Mouse (Mus musculus) fibroblast of lung, adult 2 months (primary cell): ENCODE results near the gene Nox1.
A peak's percentile ranks its signal among the peaks of the same experiment; 100 is the strongest.
"Not testable (repeated sequence)": the region's sequence is repeated elsewhere in the genome, so short reads cannot be mapped to it uniquely, and the experiment has no call there.

ENCODE experiments used
- DNase-seq: peaks from one replicate; pipeline ENCODE4 v3.0.0-alpha.2; 2011; ENCODE audit warnings: low read depth

Gene Nox1

GRCm38 (mm10) chrX:134221856-134222255, at the start of gene Nox1:
Nox1 (minus strand) TSS chrX:134221956.
- no peak for DNase-seq

GRCm38 (mm10) chrX:134262129-134262528, 40.4 kb upstream of the Nox1 start:
- no peak for DNase-seq

GRCm38 (mm10) chrX:134261191-134261590, 39.4 kb upstream of the Nox1 start:
- no peak for DNase-seq

GRCm38 (mm10) chrX:134248202-134248601, 26.4 kb upstream of the Nox1 start:
- DNase-seq = no peak

- DNase-seq = no peak
These were observed 24.2 kb upstream of the Nox1 start for GRCm38 (mm10) chrX:134245946-134246345.

- DNase-seq = no peak
These were observed 16.5 kb upstream of the Nox1 start for GRCm38 (mm10) chrX:134238266-134238665.

- no peak for DNase-seq
These were observed 11.3 kb upstream of the Nox1 start for GRCm38 (mm10) chrX:134233048-134233447.

- no peak for DNase-seq
These were observed 1.1 kb downstream of the Nox1 start for GRCm38 (mm10) chrX:134220618-134221017.

- DNase-seq = no peak
These were observed 3.6 kb downstream of the Nox1 start for GRCm38 (mm10) chrX:134218161-134218560.

GRCm38 (mm10) chrX:134211151-134211642, 10.6 kb downstream of the Nox1 start:
- DNase-seq = no peak

- no peak for DNase-seq
These were observed 13.3 kb downstream of the Nox1 start for GRCm38 (mm10) chrX:134208491-134208890.

GRCm38 (mm10) chrX:134187201-134187600, 34.6 kb downstream of the Nox1 start, which contains the start of gene Arl13a:
Arl13a (plus strand) TSS chrX:134187501.
- not testable (repeated sequence) for DNase-seq

GRCm38 (mm10) chrX:134174699-134175098, 47.1 kb downstream of the Nox1 start:
- DNase-seq = no peak

- no peak for DNase-seq
These were observed 51.2 kb downstream of the Nox1 start for GRCm38 (mm10) chrX:134170584-134170983.

GRCm38 (mm10) chrX:134163484-134163883, 58.3 kb downstream of the Nox1 start:
- DNase-seq = no peak

GRCm38 (mm10) chrX:134162826-134163225, 58.9 kb downstream of the Nox1 start:
- DNase-seq = no peak

- DNase-seq = no peak
These were observed 59.6 kb downstream of the Nox1 start, which contains the start of gene Xkrx for GRCm38 (mm10) chrX:134162043-134162720. Xkrx (minus strand) TSS chrX:134162076.

GRCm38 (mm10) chrX:134160442-134160841, 61.3 kb downstream of the Nox1 start:
- no peak for DNase-seq

- no peak for DNase-seq
These were observed 63.6 kb downstream of the Nox1 start for GRCm38 (mm10) chrX:134158151-134158550.

GRCm38 (mm10) chrX:134141986-134142385, 79.8 kb downstream of the Nox1 start:
- DNase-seq = no peak

- DNase-seq = no peak
These were observed 80.2 kb downstream of the Nox1 start for GRCm38 (mm10) chrX:134141551-134141950.

GRCm38 (mm10) chrX:134140024-134140423, 81.7 kb downstream of the Nox1 start:
- DNase-seq = no peak

GRCm38 (mm10) chrX:134133821-134134220, 87.9 kb downstream of the Nox1 start:
- DNase-seq = no peak

- peak; percentile 16 for DNase-seq
These were observed 89.5 kb downstream of the Nox1 start for GRCm38 (mm10) chrX:134132295-134132694.
